Mouse (Mus musculus) C2C12 (cell line): ENCODE data around the gene Sec24d. TPM values are rescaled to one million over a fixed set of nuclear protein-coding genes. Genes with fewer than 3 reads are reported as not detected.
"Not testable (repeated sequence)": the region's sequence is repeated elsewhere in the genome, so short reads cannot be mapped to it uniquely, and the experiment has no call there.

ENCODE experiments used
- H3K27me3 ChIP-seq: one replicate; pipeline ENCODE4 v1.6.1; 2011; ENCODE audit not compliant: control insufficient read depth, insufficient read depth, insufficient read length
- H3K36me3 ChIP-seq: one replicate; pipeline ENCODE4 v1.6.1; 2011; ENCODE audit not compliant: control insufficient read depth, insufficient read depth
- H3K4me3 ChIP-seq: one replicate; pipeline ENCODE4 v1.5.1; 2011; ENCODE audit warnings: mild to moderate bottlenecking, control low read depth; ENCODE audit not compliant: poor library complexity, insufficient read depth, severe bottlenecking
- H3K79me2 ChIP-seq: one replicate; pipeline ENCODE4 v1.6.1; 2011; ENCODE audit not compliant: control insufficient read depth, insufficient read depth
- H3K79me3 ChIP-seq: one replicate; pipeline ENCODE4 v1.6.1; 2011; ENCODE audit warnings: low read depth, control low read depth
- H3ac ChIP-seq: one replicate; pipeline ENCODE3; 2011; ENCODE audit warnings: low read depth; ENCODE audit not compliant: control insufficient read depth, insufficient read length
- CEBPB ChIP-seq: IDR thresholded peaks from one replicate; pipeline ENCODE4 v1.6.1; 2011; ENCODE audit warnings: low read depth, mild to moderate bottlenecking, control low read depth, moderate library complexity
- CTCF ChIP-seq: IDR thresholded peaks from one replicate; pipeline ENCODE4 v1.5.1; 2011; ENCODE audit not compliant: control insufficient read depth, insufficient read depth, insufficient read length
- FOSL1 ChIP-seq: IDR thresholded peaks from one replicate; pipeline ENCODE4 v1.8.0; 2011; ENCODE audit warnings: mild to moderate bottlenecking, low read length; ENCODE audit not compliant: poor library complexity, insufficient read depth, severe bottlenecking
- MAX ChIP-seq: IDR thresholded peaks from one replicate; pipeline ENCODE4 v1.6.1; 2011; ENCODE audit warnings: mild to moderate bottlenecking, control low read depth
- MYOD1 ChIP-seq: IDR thresholded peaks from one replicate; pipeline ENCODE4 v1.6.1; 2011; ENCODE audit warnings: low read depth; ENCODE audit not compliant: control insufficient read depth, insufficient read length
- MYOG ChIP-seq: IDR thresholded peaks from one replicate; pipeline ENCODE4 v1.6.1; 2011; ENCODE audit not compliant: control insufficient read depth, insufficient read length; ENCODE audit errors: extremely low read depth
- USF1 ChIP-seq: IDR thresholded peaks from one replicate; pipeline ENCODE4 v1.6.1; 2011; ENCODE audit warnings: low read depth, mild to moderate bottlenecking, control low read depth, moderate library complexity
- polyA plus RNA-seq: library from polyadenylated mRNA; unstranded; fragments of >200 nt; fragmentation: generic; extraction: Trizol; gene quantifications from one replicate; pipeline ENCODE4 v1.2.1, GENCODE M21; 2012; ENCODE audit warnings: missing spikeins

Sec24d gene
- polyA plus RNA-seq, 1 experiment = 69.0 TPM

DNA sequence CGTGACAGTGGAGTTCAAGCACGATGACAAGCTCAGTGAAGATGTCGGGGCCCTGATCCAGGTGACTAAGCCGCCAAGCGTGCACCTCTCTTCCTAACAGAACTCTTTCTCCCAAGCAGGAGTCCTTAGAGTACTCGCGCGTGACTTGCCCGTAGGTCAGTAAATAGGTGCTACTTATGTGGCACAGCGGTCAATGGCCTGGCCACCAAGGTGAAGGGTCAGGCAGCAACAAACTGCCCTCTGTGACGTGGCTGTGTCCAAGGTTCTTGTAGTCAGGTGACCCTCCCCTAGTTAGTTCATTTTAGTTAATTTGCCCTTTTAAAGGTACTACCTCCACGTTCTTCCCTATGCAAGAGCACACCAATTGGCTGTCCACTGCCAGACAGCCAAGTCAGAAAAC lies 86.4 kb downstream of the Sec24d start:
- TF ChIP-seq MYOD1 (no peak), CTCF (no peak), MAX (no peak), FOSL1 (no peak), CEBPB (no peak), MYOG (no peak), USF1 (no peak)
- Histone ChIP-seq H3ac (no peak overlapping the region), H3K36me3 (peaks cover 85% of the 10 kb centered on the region), H3K4me3 (no peak overlapping the region), H3K27me3 (no peaks in the 10 kb centered on the region), H3K79me3 (no peaks in the 10 kb centered on the region), H3K79me2 (no peaks in the 10 kb centered on the region)

DNA sequence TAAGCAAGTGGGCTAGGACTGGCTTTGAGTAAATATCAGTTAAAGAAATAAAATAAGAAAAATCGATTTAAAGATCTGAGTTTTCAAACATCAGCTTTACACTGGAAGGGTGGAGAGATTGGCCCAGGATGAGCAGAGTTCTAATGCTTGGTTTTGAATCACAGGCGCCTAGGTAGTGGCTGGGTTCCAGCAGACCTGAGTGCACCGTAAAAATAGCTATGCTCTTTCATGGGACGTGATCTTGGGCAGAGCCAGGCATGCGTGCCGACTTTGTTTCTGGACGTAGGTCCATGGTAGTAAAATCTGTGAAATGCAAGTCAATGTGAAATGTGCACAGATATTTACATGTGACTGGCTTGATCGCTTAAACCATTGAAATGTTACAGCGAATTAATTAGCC lies 87.1 kb downstream of the Sec24d start:
- H3K27me3 ChIP-seq = no peaks in the 10 kb centered on the region
- no peaks in the 10 kb centered on the region for H3K79me3 ChIP-seq
- no peak for TF ChIP-seq CTCF
- TF ChIP-seq MYOD1 = no peak
- no peak for TF ChIP-seq FOSL1
- no peak overlapping the region for H3K4me3 ChIP-seq
- no peaks in the 10 kb centered on the region for H3K79me2 ChIP-seq
- H3ac ChIP-seq = no peak overlapping the region
- peaks cover 85% of the 10 kb centered on the region for H3K36me3 ChIP-seq

DNA sequence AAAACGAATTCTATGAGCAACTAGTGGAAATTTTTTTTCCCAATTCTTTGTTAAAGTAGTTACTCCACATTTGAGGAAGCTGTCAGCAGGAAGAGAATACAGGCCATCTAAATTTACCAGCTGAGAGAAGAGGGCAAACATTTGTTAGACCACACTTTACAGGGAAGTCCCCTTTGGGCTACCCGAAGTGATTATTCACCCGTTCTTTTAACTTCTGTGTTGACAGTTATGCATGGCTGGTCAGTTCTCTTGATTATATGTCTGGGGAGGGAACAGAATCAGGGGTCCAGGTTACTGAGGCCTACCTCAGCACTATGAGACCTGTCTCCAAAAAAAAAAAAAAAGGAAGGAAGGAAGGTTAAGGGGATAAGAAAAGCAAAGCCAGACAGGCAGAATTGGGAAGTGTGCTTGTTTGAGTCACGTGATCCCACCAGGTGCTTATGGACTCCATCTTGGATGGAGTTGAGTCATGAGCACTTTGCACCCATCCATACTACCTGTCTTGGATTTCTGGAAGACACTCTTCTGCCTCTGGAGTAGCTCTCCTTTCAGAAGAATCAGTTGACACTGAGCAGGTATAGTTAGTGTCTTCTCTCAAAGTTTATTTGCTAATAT lies 89.2 kb downstream of the Sec24d start:
- H3K36me3 ChIP-seq = peaks cover 100% of the 10 kb centered on the region
- no peak for TF ChIP-seq CTCF
- no peak for TF ChIP-seq CEBPB
- TF ChIP-seq FOSL1 = no peak
- no peak for TF ChIP-seq USF1
- TF ChIP-seq MYOD1 = no peak
- TF ChIP-seq MAX = no peak
- TF ChIP-seq MYOG = no peak
- no peaks in the 10 kb centered on the region for H3K79me2 ChIP-seq
- no peak overlapping the region for H3K4me3 ChIP-seq
- H3K79me3 ChIP-seq = no peaks in the 10 kb centered on the region
- H3ac ChIP-seq = no peak overlapping the region
- H3K27me3 ChIP-seq = no peaks in the 10 kb centered on the region

DNA sequence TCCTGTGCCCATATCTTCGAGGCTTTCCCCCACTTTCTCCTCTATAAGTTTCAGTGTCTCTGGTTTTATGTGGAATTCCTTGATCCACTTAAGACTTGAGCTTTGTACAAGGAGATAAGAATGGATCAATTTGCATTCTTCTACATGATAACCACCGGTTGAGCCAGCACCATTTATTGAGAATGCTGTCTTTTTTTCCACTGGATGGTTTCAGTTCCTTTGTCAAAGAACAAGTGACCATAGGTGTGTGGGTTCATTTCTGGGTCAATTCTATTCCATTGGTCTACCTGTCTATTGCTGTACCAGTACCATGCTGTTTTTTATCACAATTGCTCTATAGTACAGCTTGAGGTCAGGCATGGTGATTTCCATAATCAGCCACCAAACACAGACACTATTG lies 99.6 kb downstream of the Sec24d start:
- H3K79me2 ChIP-seq, H3K4me3 ChIP-seq, H3ac ChIP-seq, H3K27me3 ChIP-seq, H3K79me3 ChIP-seq: not testable (repeated sequence)
- H3K36me3 ChIP-seq = peaks cover 54% of the 10 kb centered on the region

DNA sequence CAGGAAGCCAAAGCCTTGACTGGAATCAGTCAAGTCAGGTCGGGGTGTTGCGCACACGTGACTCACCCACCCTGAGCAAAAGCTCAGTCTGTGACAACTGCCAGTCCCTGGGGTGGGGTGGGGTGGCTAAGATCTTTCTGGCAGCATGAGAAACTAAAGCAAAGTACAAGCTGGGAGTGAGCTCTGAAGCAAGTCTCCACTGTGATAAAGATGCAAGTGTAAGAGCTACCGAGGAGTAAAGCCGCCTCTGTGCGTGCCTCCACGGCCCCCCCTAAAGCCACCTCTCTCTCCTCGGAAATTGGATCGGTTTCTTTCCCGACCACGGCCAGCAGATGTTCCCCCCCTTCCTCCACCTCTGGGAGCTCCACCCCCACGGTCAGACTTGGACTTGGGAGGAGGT lies 101.9 kb downstream of the Sec24d start:
- Histone ChIP-seq H3ac (no peak overlapping the region), H3K27me3 (no peaks in the 10 kb centered on the region), H3K36me3 (peaks cover 43% of the 10 kb centered on the region), H3K79me2 (no peaks in the 10 kb centered on the region), H3K79me3 (no peaks in the 10 kb centered on the region), H3K4me3 (no peak overlapping the region)
- TF ChIP-seq MYOD1 (no peak), MAX (no peak), MYOG (no peak), USF1 (no peak), CTCF (no peak), FOSL1 (no peak), CEBPB (no peak)

DNA sequence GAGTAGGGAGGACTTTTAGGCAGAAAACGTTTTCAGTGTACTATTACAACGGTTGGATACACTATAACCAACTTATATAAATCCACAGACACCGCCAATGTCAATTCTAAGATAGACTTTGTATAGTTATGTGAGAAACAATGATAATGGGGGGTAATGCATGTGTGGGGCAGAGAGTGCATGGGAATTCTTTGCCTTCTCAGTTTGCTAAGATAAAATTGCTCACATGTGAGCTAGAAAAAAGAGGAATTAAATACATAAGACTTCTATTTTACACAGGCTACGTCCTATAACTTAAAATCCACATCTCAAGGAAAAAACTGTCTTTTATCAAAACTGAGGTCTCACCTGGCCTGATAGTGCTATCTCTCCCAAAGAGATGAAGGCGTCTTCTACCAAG lies 103.7 kb downstream of the Sec24d start:
- peaks cover 40% of the 10 kb centered on the region for H3K36me3 ChIP-seq

More for the DNA sequence above, 103.7 kb downstream of the Sec24d start:
- H3K79me2 ChIP-seq = no peaks in the 10 kb centered on the region
- TF ChIP-seq CEBPB (no peak), CTCF (no peak), MYOG (no peak), FOSL1 (no peak), MYOD1 (no peak), USF1 (no peak), MAX (no peak)
- H3K27me3 ChIP-seq = no peaks in the 10 kb centered on the region
- no peak overlapping the region for H3ac ChIP-seq
- H3K79me3 ChIP-seq = no peaks in the 10 kb centered on the region
- H3K4me3 ChIP-seq = no peak overlapping the region
